Mouse (Mus musculus) ES-E14 (cell line): ENCODE data around the gene Ralgapa2.

ENCODE experiments used
- MAFK ChIP-seq: IDR thresholded peaks from 2 replicates; pipeline ENCODE4 v1.6.1; 2014; ENCODE audit warnings: mild to moderate bottlenecking, low read depth, low read length, inconsistent platforms; ENCODE audit not compliant: insufficient read depth
- ZNF384 ChIP-seq: IDR thresholded peaks from 2 replicates; pipeline ENCODE4 v1.6.1; 2012; ENCODE audit warnings: low read depth, low read length, inconsistent platforms

DNA sequence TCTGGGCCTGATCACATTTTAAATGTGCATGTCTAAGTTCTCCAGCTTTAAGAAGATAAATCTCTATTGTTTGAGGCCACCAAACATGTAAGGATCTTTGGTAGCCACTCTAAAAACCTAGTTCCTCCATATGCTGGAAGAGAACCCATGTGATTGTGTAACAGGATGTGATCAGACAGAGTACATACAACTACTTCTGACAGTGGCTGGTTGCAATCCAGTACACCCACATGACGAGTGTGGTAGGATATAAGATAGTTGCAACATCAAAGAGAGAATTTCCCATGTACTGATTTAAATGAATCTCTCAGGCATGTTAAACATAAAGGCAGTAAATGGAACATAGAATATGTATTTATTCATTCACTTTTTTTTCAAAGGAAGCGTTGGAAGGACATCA lies 4.8 kb upstream of the Ralgapa2 start:
- TF ChIP-seq MAFK, result no peak
- no peak for TF ChIP-seq ZNF384
